Mouse (Mus musculus): ENCODE measurements around the gene Cenph.
"Not testable (repeated sequence)": the region's sequence is repeated elsewhere in the genome, so short reads cannot be mapped to it uniquely, and the experiment has no call there.

The Cenph gene

DNA sequence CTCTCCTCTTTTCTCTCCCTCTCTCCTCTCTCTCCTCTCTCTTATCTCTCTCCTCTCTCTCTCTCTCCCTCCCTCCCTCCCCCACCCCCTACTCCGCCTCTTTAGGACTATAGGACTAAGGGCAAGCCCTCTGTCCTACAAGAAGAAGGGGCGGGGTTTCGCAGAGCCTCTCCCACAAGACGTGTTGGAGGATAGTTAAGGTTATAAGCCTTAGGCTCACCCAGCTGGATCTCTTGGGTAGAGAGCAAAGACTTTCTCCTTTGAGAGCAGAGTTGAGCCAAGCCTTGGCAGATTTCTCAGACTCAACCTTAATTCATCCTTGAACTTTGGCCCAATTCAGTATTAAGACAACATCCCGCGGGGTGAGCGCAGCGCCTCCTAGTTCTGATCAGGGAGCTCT lies 27.1 kb downstream of the Cenph start:
- peak; percentile 57 for DNase-seq (ENCODE audit: extremely low read depth, low read depth, low spot score)

GRCm38 (mm10) chr13:100746090-100746489 lies 29.6 kb downstream of the Cenph start:
- no peak for DNase-seq (ENCODE audit: extremely low read depth, low read depth, low spot score)

- DNase-seq (ENCODE audit: extremely low read depth, low read depth, low spot score): no peak
Measured at GRCm38 (mm10) chr13:100744036-100744744, 31.5 kb downstream of the Cenph start, which contains the start of gene Mrps36. Mrps36 (minus strand) TSS chr13:100744659.

GRCm38 (mm10) chr13:100743346-100744035 lies 32.2 kb downstream of the Cenph start:
- DNase-seq (ENCODE audit: extremely low read depth, low read depth, low spot score): no peak

DNA sequence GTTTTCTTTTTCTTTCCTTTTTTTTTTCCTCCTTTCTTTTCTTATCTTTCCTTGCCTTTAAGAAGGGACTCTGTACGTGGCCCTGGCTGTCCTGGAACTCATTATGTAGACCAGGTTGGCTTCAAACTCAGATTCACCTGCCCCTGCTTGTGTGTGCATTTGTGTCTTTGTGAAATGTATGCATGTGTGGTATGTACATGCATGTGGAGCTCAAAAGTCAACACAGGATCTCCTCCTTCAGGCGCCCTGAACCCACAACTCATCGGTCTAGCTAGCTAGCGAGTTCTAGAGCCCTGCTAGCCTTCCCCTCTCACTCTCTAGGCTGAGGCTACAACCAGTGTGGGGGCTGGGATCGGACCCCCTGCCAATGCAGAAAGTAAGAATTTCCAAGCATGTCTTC lies 32.9 kb downstream of the Cenph start:
- no peak for DNase-seq (ENCODE audit: extremely low read depth, low read depth, low spot score)

- DNase-seq (ENCODE audit: extremely low read depth, low read depth, low spot score): no peak
Measured at GRCm38 (mm10) chr13:100732756-100733155, 42.9 kb downstream of the Cenph start.

- not testable (repeated sequence) for DNase-seq (ENCODE audit: extremely low read depth, low read depth, low spot score)
Measured at GRCm38 (mm10) chr13:100731462-100732046, 44.1 kb downstream of the Cenph start.

DNA sequence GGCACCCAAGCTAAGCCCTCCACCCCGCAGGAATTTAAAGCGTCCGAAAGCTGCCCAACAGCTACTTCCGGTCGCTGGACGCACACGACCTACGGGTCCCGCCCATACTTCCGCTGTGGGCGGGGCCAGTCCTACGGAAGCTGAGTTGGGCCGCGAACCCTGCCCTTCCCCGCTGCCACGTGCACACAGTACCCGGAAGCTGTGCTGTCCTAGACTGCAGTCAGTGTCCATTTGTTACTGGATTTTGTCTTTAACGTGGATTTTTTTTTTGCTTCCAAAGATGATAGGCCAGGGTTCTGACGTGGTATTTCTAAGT lies 44.9 kb downstream of the Cenph start, which contains the start of gene Cdk7:
TSS of gene Cdk7 (minus strand) at position 79 of the 316 bp plus-strand sequence.
- DNase-seq (ENCODE audit: extremely low read depth, low read depth, low spot score): no peak

DNA sequence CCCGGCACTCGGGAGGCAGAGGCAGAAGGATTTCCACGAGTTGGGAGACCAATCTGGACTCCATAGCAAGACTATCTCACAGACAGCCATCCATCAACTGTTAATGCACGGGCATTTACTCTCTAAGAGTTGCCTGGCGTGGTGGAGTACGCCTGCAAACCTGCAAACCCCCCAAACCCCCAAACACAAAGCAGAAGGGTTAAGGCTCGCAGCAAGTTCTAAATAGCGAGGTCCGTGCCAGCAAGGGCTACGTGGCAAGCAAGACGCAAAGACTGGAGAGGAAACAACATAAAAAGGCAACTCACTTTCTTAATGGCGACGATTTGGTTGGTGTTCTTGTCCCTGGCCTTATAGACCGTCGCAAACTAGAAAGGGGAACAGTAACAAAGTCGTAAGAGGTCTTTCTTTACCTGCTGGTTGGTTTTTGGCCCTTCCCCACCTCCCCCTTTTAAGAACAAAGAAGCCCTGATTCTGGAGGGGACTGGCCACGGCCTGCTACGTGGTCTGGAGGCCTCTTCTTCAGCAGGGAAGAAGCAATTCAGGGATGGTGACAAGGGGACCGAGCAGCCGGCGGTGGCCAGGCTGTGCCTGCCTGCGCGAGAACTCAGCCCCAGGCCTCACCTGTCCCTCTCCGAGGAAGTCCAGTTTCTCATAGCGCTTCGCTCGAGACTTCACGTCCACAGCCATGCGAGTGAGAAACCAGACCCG lies 45.4 kb downstream of the Cenph start:
- no peak for DNase-seq (ENCODE audit: extremely low read depth, low read depth, low spot score)

- DNase-seq (ENCODE audit: extremely low read depth, low read depth, low spot score): not testable (repeated sequence)
Measured at GRCm38 (mm10) chr13:100728530-100728929, 47.2 kb downstream of the Cenph start.

GRCm38 (mm10) chr13:100728086-100728485 lies 47.6 kb downstream of the Cenph start:
- no peak for DNase-seq (ENCODE audit: extremely low read depth, low read depth, low spot score)

DNA sequence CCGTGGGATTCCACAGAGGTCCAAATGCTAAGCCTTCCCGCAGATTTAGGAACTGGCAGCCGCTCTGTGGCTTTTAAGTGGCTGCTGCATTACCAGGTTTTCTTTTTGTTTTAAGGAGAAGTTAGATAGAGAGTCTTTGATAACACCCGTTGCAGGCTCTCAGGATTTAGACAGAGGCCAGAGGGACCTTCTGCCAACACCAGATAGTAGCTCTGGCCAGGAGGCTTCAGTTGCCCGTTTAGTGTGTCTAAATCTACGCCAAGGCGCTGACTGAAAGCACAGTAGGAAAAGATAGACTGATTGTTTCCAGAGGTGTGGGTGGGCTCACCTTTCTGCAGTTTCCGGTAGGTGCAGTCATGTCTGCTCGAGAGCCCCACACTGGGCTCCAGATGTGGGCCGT lies 50.5 kb downstream of the Cenph start:
- no peak for DNase-seq (ENCODE audit: extremely low read depth, low read depth, low spot score)

GRCm38 (mm10) chr13:100724051-100724754 lies 51.5 kb downstream of the Cenph start:
- DNase-seq (ENCODE audit: extremely low read depth, low read depth, low spot score): no peak

- no peak for DNase-seq (ENCODE audit: extremely low read depth, low read depth, low spot score)
Measured at GRCm38 (mm10) chr13:100721656-100722055, 54.0 kb downstream of the Cenph start.

DNA sequence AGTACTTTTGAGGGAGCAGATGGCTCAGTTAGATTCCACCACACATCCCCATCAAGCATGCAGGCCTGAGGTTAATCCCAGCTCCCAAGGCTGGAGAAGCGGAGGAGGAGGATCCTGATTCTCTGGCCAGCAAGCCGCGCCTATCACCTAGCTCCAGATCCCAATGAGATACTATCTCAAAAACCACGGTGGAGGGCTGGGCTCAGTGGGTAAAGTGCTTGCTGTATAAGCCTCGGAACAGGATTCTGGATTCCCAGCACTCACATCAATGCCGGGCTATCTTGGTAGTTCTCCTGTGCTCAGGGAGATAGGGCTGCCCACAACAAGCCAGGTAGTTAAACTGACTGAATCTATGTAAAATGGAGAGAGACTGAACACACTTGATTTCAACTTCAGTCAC lies 60.2 kb downstream of the Cenph start:
- DNase-seq (ENCODE audit: extremely low read depth, low read depth, low spot score): no peak
